Mouse (Mus musculus) bone marrow macrophage, adult 2 months (primary cell): ENCODE data around the gene Nudt17.

ENCODE experiments used
- CTCF ChIP-seq: IDR thresholded peaks from 2 replicates; pipeline ENCODE4 v1.5.1; 2012; ENCODE audit warnings: low read depth, mild to moderate bottlenecking, low read length, moderate library complexity
- POLR2A ChIP-seq: IDR thresholded peaks from 2 replicates; pipeline ENCODE4 v1.6.1; 2012; ENCODE audit warnings: mild to moderate bottlenecking, low read depth, low read length, borderline replicate concordance

GRCm38 (mm10) chr3:96693579-96693978, 14.8 kb downstream of the Nudt17 start:
- no peak for TF ChIP-seq POLR2A
- TF ChIP-seq CTCF = no peak
